Mouse (Mus musculus) liver, embryonic 14.5 days (tissue): ENCODE measurements around the gene Ccdc69. TPM values are rescaled to one million over a fixed set of nuclear protein-coding genes. Genes with fewer than 3 reads are reported as not detected.

Source experiments
- ATAC-seq: fragments of 200-750 bp; cut with Nextera tagmentation; 2 replicates; pipeline ENCODE4 v1.8.0; 2017; ENCODE audit warnings: moderate number of reproducible peaks, mild to moderate bottlenecking, moderate library complexity; ENCODE audit not compliant: insufficient read depth
- DNase-seq, 3 experiments: peaks; one replicate each; pipeline ENCODE4 v3.0.0-alpha.2; 2012 to 2013; ENCODE audit warnings: low read depth in 3 of 3, low spot score in 3 of 3
- H3K27ac ChIP-seq: fragments of 300-500 bp; sonication (generic); 2 replicates; pipeline ENCODE4 v1.5.1; 2014; ENCODE audit warnings: moderate library complexity, mild to moderate bottlenecking, control low read depth, inconsistent platforms
- H3K27me3 ChIP-seq: fragments of 300-500 bp; sonication (generic); 2 replicates; pipeline ENCODE4 v1.6.1; 2014; ENCODE audit warnings: mild to moderate bottlenecking, low read length, moderate library complexity; ENCODE audit not compliant: control insufficient read depth, insufficient read depth
- H3K36me3 ChIP-seq: fragments of 300-500 bp; sonication (generic); replicated peaks from 2 replicates; pipeline ENCODE4 v1.6.1; 2014; ENCODE audit warnings: low read depth; ENCODE audit not compliant: control insufficient read depth, insufficient read depth
- H3K4me1 ChIP-seq, 2 experiments: fragments of 200-500 bp in 1 of 2; fragments of 300-500 bp in 1 of 2; sonication (generic) in 1 of 2; replicated peaks; 2 replicates each; pipeline ENCODE4 v1.6.1; 2012 to 2014; ENCODE audit warnings: antibody characterized with exemption in 1 of 2, inconsistent platforms in 1 of 2, low read length in 1 of 2; ENCODE audit not compliant: control insufficient read depth in 2 of 2, insufficient read depth in 2 of 2
- H3K4me2 ChIP-seq: fragments of 300-500 bp; sonication (generic); 2 replicates; pipeline ENCODE4 v1.6.1; 2014; ENCODE audit warnings: low read depth, mild to moderate bottlenecking, control low read depth, moderate library complexity
- H3K4me3 ChIP-seq, 2 experiments: fragments of 200-500 bp in 1 of 2; fragments of 300-500 bp in 1 of 2; sonication (generic) in 1 of 2; 2 replicates each; pipeline ENCODE4 v1.5.1; 2012 to 2014; ENCODE audit warnings: low read depth in 2 of 2, low read length in 2 of 2, mild to moderate bottlenecking in 2 of 2, control low read depth in 1 of 2, inconsistent platforms in 1 of 2, moderate library complexity in 1 of 2; ENCODE audit not compliant: insufficient read depth in 1 of 2
- H3K9ac ChIP-seq: fragments of 300-500 bp; sonication (generic); replicated peaks from 2 replicates; pipeline ENCODE4 v1.6.1; 2014; ENCODE audit warnings: mild to moderate bottlenecking, control low read depth, moderate library complexity
- H3K9me3 ChIP-seq: fragments of 300-500 bp; sonication (generic); 2 replicates; pipeline ENCODE4 v1.6.1; 2016; ENCODE audit warnings: low read length, mixed read lengths; ENCODE audit not compliant: control insufficient read depth
- CTCF ChIP-seq: IDR thresholded peaks from 2 replicates; pipeline ENCODE4 v1.5.1; 2016; ENCODE audit warnings: antibody characterized with exemption, low read depth, control low read depth
- EP300 ChIP-seq: IDR thresholded peaks from 2 replicates; pipeline ENCODE4 v1.6.1; 2016; ENCODE audit warnings: antibody characterized with exemption, low read depth
- WGBS: fragments of 180-500 bp; shearing (Covaris S2); extraction: QIAGEN DNeasy Blood & Tissue Kit; methylation state at CpG from one replicate; pipeline ENCODE4 v1.1.7; 2014; ENCODE audit not compliant: insufficient replicate concordance; 5-methylcytosine and 5-hydroxymethylcytosine counted together
- polyA plus RNA-seq, 2 experiments: library from polyadenylated mRNA; depleted of rRNA in 1 of 2; stranded (reverse) in 1 of 2; unstranded in 1 of 2; fragments of >200 nt; fragmentation: Nextera tagmentation in 1 of 2; extraction: Ambion mirVana in 1 of 2; gene quantifications; 2 replicates each; pipeline versions ENCODE4 v1.2.1 to v1.2.3; 2012 to 2014

Ccdc69 gene
- polyA plus RNA-seq, 2 experiments = 0.77 to 1.1 TPM

GRCm38 (mm10) chr11:55110566-55111169, 32.7 kb upstream of the Ccdc69 start:
- no peaks in the 10 kb centered on the region for H3K27me3 ChIP-seq
- DNase-seq (no peak), ATAC-seq (no peak)
- no peak for TF ChIP-seq CTCF
- TF ChIP-seq EP300 = no peak
- no peak overlapping the region for H3K4me3 ChIP-seq
- 52% methylated on average over 7 of the region's 7 CpGs for WGBS
- no peaks in the 10 kb centered on the region for H3K36me3 ChIP-seq
- H3K27ac ChIP-seq = no peak overlapping the region
- no peaks in the 10 kb centered on the region for H3K9me3 ChIP-seq
- H3K9ac ChIP-seq = no peak overlapping the region
- H3K4me2 ChIP-seq = no peak overlapping the region
- peaks cover 0 to 9% of the 10 kb centered on the region in 2 experiments; a peak in 2 of 4 replicates for H3K4me1 ChIP-seq

GRCm38 (mm10) chr11:55109521-55110300, 31.8 kb upstream of the Ccdc69 start:
- Histone ChIP-seq H3K36me3 (no peaks in the 10 kb centered on the region), H3K4me3 (no peak overlapping the region), H3K27ac (no peak overlapping the region), H3K27me3 (no peaks in the 10 kb centered on the region), H3K9ac (no peak overlapping the region), H3K9me3 (no peaks in the 10 kb centered on the region), H3K4me2 (no peak overlapping the region), H3K4me1 (peaks cover 0 to 9% of the 10 kb centered on the region in 2 experiments; a peak in 2 of 4 replicates)
- DNase-seq = no peak
- 73% methylated on average over 7 of the region's 7 CpGs for WGBS
- TF ChIP-seq CTCF (no peak), EP300 (no peak)
- ATAC-seq = no peak

- Histone ChIP-seq H3K27me3 (no peaks in the 10 kb centered on the region), H3K4me3 (no peak overlapping the region), H3K36me3 (no peaks in the 10 kb centered on the region), H3K4me1 (peaks cover 0 to 4% of the 10 kb centered on the region in 2 experiments; a peak in 1 of 4 replicates), H3K9me3 (no peaks in the 10 kb centered on the region), H3K27ac (no peak overlapping the region), H3K9ac (no peak overlapping the region), H3K4me2 (no peak overlapping the region)
- ATAC-seq = no peak
- TF ChIP-seq CTCF (no peak), EP300 (no peak)
- 41% methylated on average over 1 of the region's 1 CpGs for WGBS
- no peak for DNase-seq
These were observed 28.7 kb upstream of the Ccdc69 start for GRCm38 (mm10) chr11:55106636-55107035.

GRCm38 (mm10) chr11:55105389-55105788, 27.5 kb upstream of the Ccdc69 start:
- Histone ChIP-seq H3K9ac (no peak overlapping the region), H3K27me3 (no peaks in the 10 kb centered on the region), H3K9me3 (no peaks in the 10 kb centered on the region), H3K4me1 (peaks cover 0 to 4% of the 10 kb centered on the region in 2 experiments; a peak in 1 of 4 replicates), H3K4me3 (no peak overlapping the region), H3K27ac (no peak overlapping the region), H3K4me2 (no peak overlapping the region), H3K36me3 (no peaks in the 10 kb centered on the region)
- ATAC-seq (no peak), DNase-seq (no peak)
- 43% methylated on average over 4 of the region's 4 CpGs for WGBS
- TF ChIP-seq EP300 = no peak

- Histone ChIP-seq H3K4me3 (no peak overlapping the region), H3K36me3 (no peaks in the 10 kb centered on the region), H3K9me3 (no peaks in the 10 kb centered on the region), H3K9ac (no peak overlapping the region), H3K27ac (no peak overlapping the region), H3K4me2 (no peak overlapping the region), H3K4me1 (peaks cover under 1 to 4% of the 10 kb centered on the region in 2 experiments; a peak in 2 of 4 replicates), H3K27me3 (no peaks in the 10 kb centered on the region)
- no peak for DNase-seq
- no peak for ATAC-seq
- TF ChIP-seq CTCF = no peak
- TF ChIP-seq EP300 = no peak
- 58% methylated on average over 3 of the region's 3 CpGs for WGBS
These were observed 25.3 kb upstream of the Ccdc69 start for GRCm38 (mm10) chr11:55103229-55103628.
